Comparison of ENCODE assay signal across 8 mouse cellular contexts in the genomic region with DNA sequence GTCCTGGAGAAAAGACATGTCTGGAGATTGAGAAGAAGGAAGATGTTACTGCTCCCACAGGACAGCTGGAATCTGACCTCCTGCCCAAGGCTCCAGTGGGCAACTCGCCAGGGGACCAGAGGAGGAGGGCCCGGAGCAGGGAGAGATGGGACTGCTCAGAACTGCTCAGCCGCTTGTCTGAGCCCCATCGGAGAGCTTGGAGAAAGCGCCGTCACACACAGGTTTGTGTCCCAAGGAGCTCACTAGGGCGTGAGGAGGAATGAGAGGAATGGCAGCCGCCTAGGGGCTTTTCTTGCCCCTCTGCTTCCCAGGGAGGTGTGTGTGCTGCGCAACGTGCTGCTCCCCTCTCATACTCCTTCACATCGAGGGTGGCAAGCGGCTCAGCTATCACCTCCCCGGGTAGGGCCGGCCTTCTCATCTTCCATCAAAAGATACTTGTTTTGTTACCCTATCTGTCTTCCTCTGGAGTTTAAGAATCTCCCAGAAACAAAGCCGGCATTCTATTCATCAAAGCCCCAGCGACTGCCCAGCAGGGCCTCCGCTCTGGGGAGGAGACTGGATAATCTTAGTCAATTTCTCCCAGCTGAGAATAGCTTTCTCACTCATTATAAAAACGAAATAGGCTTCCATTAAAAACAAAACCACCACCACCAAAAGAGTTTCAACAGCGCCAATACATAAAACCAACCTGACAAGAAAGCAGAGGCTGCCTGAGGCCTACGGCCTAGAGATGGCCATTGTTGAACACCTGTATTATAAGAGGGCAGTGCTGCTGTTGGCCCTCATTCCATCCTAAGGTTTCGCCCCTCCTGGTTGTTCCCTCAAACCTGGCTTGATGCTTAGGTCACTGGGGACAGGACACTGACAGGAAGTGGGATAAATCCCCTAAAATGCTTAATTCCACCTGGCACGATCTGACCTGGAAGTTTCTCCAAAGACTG. TPM values are rescaled to one million over a fixed set of nuclear protein-coding genes. Genes with fewer than 3 reads are reported as not detected.
DNase-seq lines count a peak whose midpoint lies in the region; ATAC-seq and TF ChIP-seq lines count a peak whose summit lies in the region.

No protein-coding gene starts in this region.

- no peaks in the 10 kb centered on the region for H3K9me3 ChIP-seq in forebrain, embryonic 13.5 days (replicated peaks)
- H3K9me3 ChIP-seq in hindbrain, embryonic 13.5 days: no peaks in the 10 kb centered on the region
- H3K9me3 ChIP-seq in liver, embryonic 16.5 days (replicated peaks; ENCODE audit: control insufficient read depth, low read length): no peaks in the 10 kb centered on the region

- 48% methylated on average over 22 of the region's 22 CpGs for WGBS in heart, adult 2 months
- 6% methylated on average over 22 of the region's 22 CpGs for WGBS in forebrain, embryonic 13.5 days
- 7% methylated on average over 22 of the region's 22 CpGs for WGBS in hindbrain, embryonic 13.5 days
- WGBS in liver, embryonic 16.5 days (ENCODE audit: insufficient replicate concordance): 72% methylated on average over 22 of the region's 22 CpGs

- H3K79me2 ChIP-seq in heart, adult 2 months (replicated peaks; ENCODE audit: control insufficient read depth, insufficient read depth, low read length): no peaks in the 10 kb centered on the region

- no peak overlapping the region for H3K9ac ChIP-seq in heart, adult 2 months (ENCODE audit: low read depth, low read length)
- H3K9ac ChIP-seq in forebrain, embryonic 13.5 days: peak overlapping the region; percentile 47
- peak overlapping the region; percentile 30; the same call in 1 of the 2 replicates for H3K9ac ChIP-seq in hindbrain, embryonic 13.5 days
- no peak overlapping the region for H3K9ac ChIP-seq in liver, embryonic 16.5 days (ENCODE audit: low read depth, low read length)

- no peak for TF ChIP-seq CTCF in heart, adult 2 months (IDR thresholded peaks at IDR 0.05)

- ATAC-seq in forebrain, embryonic 13.5 days: peak; percentile 39; the same call in 1 of the 2 replicates
- ATAC-seq in hindbrain, embryonic 13.5 days (ENCODE audit: low FRiP score): no peak
- ATAC-seq in liver, embryonic 16.5 days (ENCODE audit: low read depth): no peak

- H3K4me2 ChIP-seq in forebrain, embryonic 13.5 days: peak overlapping the region; percentile 45
- peak overlapping the region; percentile 46 for H3K4me2 ChIP-seq in hindbrain, embryonic 13.5 days
- H3K4me2 ChIP-seq in liver, embryonic 16.5 days (ENCODE audit: low read depth, low read length): peak overlapping the region; percentile 6

- no peaks in the 10 kb centered on the region for H3K36me3 ChIP-seq in heart, adult 2 months (ENCODE audit: control insufficient read depth, insufficient read depth, low read length)
- peaks cover 13% of the 10 kb centered on the region; the same call in 1 of the 2 replicates for H3K36me3 ChIP-seq in forebrain, embryonic 13.5 days (ENCODE audit: poor library complexity, severe bottlenecking)
- peaks cover 26% of the 10 kb centered on the region for H3K36me3 ChIP-seq in hindbrain, embryonic 13.5 days
- peaks cover 3% of the 10 kb centered on the region for H3K36me3 ChIP-seq in liver, embryonic 16.5 days (ENCODE audit: control insufficient read depth, insufficient read depth)

- H3K4me1 ChIP-seq in heart, adult 2 months (ENCODE audit: control insufficient read depth, insufficient read depth, low read length): no peaks in the 10 kb centered on the region
- H3K4me1 ChIP-seq in forebrain, embryonic 13.5 days: peaks cover 24% of the 10 kb centered on the region
- H3K4me1 ChIP-seq in hindbrain, embryonic 13.5 days (replicated peaks): peaks cover 19% of the 10 kb centered on the region
- H3K4me1 ChIP-seq in liver, embryonic 16.5 days (ENCODE audit: control insufficient read depth, low read depth, low read length): peaks cover 42% of the 10 kb centered on the region

- DNase-seq in heart, adult 2 months: peak; percentile 14 to 47
- DNase-seq in heart, adult 9 months (ENCODE audit: low spot score in 2 of 2): no peak
- peak; percentile 78 for DNase-seq in ovary, adult 18-20 months (ENCODE audit: low spot score)
- DNase-seq in thymus, adult 18-20 months: no peak
- DNase-seq in layer of hippocampus, adult 9-11 months: no peak

- H3K27ac ChIP-seq in heart, adult 2 months: no peak overlapping the region
- no peak overlapping the region for H3K27ac ChIP-seq in forebrain, embryonic 13.5 days
- H3K27ac ChIP-seq in hindbrain, embryonic 13.5 days: no peak overlapping the region
- H3K27ac ChIP-seq in liver, embryonic 16.5 days (ENCODE audit: low read length): no peak overlapping the region

- no peak overlapping the region for H3K4me3 ChIP-seq in heart, adult 2 months
- H3K4me3 ChIP-seq in forebrain, embryonic 13.5 days: no peak overlapping the region; the same call in 1 of the 2 replicates
- 0 out of 2 replicates have a peak overlapping the region, but pooled peaks have one; percentile 4 for H3K4me3 ChIP-seq in hindbrain, embryonic 13.5 days
- H3K4me3 ChIP-seq in liver, embryonic 16.5 days (ENCODE audit: low read depth, low read length): no peak overlapping the region

- TF ChIP-seq EP300 in heart, adult 2 months (IDR thresholded peaks at IDR 0.05; ENCODE audit: insufficient read depth, low read depth, low read length): no peak

- intact Hi-C loops in heart, adult 2 months (cut with DNase I): no loop called here

- TF ChIP-seq POLR2A in heart, adult 2 months (IDR thresholded peaks at IDR 0.05; ENCODE audit: insufficient read depth, low read depth, low read length): no peak

- H3K27me3 ChIP-seq in heart, adult 2 months (ENCODE audit: control insufficient read depth, insufficient read depth, low read length): no peaks in the 10 kb centered on the region
- H3K27me3 ChIP-seq in forebrain, embryonic 13.5 days: no peaks in the 10 kb centered on the region
- H3K27me3 ChIP-seq in hindbrain, embryonic 13.5 days: no peaks in the 10 kb centered on the region
- no peaks in the 10 kb centered on the region for H3K27me3 ChIP-seq in liver, embryonic 16.5 days (ENCODE audit: control insufficient read depth, insufficient read depth, low read depth, low read length)

RNA-seq across cellular contexts. Expression of a gene that starts 9.1 kb away (rescaled TPM):
- total RNA-seq in heart, adult 2 months (2021): 10 to 100 TPM; 27.1 to 32.4 TPM
- polyA plus RNA-seq in heart, adult 2 months (2012; rRNA removed): 13.5 and 16.6 TPM in 2 replicates
- 49.7 and 57.8 TPM in 2 replicates for polyA plus RNA-seq in forebrain, embryonic 13.5 days (2015; fragmentation: Nextera tagmentation; extraction: Ambion mirVana)
- 78.5 and 81.6 TPM in 2 replicates for polyA plus RNA-seq in hindbrain, embryonic 13.5 days (2015; fragmentation: Nextera tagmentation; extraction: Ambion mirVana)
- 92.7 and 96.5 TPM in 2 replicates for polyA plus RNA-seq in liver, embryonic 16.5 days (2015; fragmentation: Nextera tagmentation; extraction: Ambion mirVana)

RNA-seq across cellular contexts. Expression of a gene that starts 37.9 kb away (rescaled TPM):
- 10 to 100 TPM; 11.8 to 18.6 TPM for total RNA-seq in heart, adult 2 months (2021)
- polyA plus RNA-seq in heart, adult 2 months (2012; rRNA removed): 25.7 and 26.4 TPM in 2 replicates
- 84.1 and 88.2 TPM in 2 replicates for polyA plus RNA-seq in forebrain, embryonic 13.5 days (2015; fragmentation: Nextera tagmentation; extraction: Ambion mirVana)
- polyA plus RNA-seq in hindbrain, embryonic 13.5 days (2015; fragmentation: Nextera tagmentation; extraction: Ambion mirVana): 76.4 and 77.0 TPM in 2 replicates
- polyA plus RNA-seq in liver, embryonic 16.5 days (2015; fragmentation: Nextera tagmentation; extraction: Ambion mirVana): 29.1 and 30.0 TPM in 2 replicates

Comparison
In these comparisons a context has a peak if more than half of its experiments do, and no peak if none do; other contexts are left out.
1. DNase-seq: peak in heart, adult 2 months (2 of 2) and ovary, adult 18-20 months (single experiment); none in heart, adult 9 months (0 of 2), thymus, adult 18-20 months (0 of 2) and layer of hippocampus, adult 9-11 months (single experiment).
2. H3K9ac ChIP-seq: peak in forebrain, embryonic 13.5 days (single experiment) and hindbrain, embryonic 13.5 days (single experiment); none in heart, adult 2 months (single experiment) and liver, embryonic 16.5 days (single experiment).
3. Peak in every context shown above with its lines, with median percentiles within 50 percentile points of each other: H3K4me2 ChIP-seq.